ENCODE assay signal across 1 mouse cellular context in the genomic region with DNA sequence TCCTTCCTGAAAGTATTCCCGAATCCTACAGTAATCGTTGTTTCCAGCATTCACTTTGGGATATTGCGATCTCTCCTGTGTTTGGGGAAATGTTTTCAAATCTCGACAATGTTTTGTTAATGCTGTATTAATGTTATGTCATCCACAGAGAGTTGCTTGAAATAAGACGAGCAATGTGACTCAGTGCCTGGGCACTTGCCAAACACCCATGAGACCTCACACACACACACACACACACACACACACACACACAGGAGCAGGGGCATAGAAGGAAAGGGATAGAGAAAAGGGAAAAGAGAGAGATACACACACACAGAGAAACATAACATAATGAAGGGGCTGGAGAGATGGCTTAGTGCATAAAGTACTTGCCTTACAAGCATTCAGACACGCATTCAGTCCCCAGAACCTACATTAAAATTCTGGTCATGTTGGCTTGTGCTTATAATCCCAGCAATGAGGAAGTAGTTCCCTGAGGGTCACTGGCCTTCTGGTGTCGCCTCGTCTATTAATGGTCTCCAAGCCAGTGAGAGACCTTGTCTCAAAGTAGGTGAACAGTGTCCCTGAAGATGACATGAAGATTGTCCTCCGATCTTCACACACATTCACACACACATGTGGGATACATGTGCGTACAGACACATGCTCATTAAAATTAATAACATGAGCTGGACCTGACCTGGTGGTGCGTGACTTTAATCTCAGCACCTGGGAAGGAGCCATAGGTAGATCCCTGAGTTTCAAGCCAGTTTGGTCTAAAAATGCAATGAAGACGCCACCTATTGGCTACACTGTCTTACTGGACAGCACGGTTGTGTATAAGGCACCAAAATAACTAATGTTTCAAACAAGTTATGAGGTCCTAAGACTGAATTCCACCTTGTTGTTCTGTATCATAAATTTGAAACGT.
TF ChIP-seq lines count a peak whose summit lies in the region.

No protein-coding gene starts in this region.

TF ChIP-seq in MEL, 35 proteins besides CTCF, POLR2A, EP300 and RAD21:
- peak; percentile 50 for TF ChIP-seq SMC3 (IDR thresholded peaks at IDR 0.05; ENCODE audit: low read depth, low read length)
- no peak for TF ChIP-seq MYC (IDR thresholded peaks at IDR 0.05; ENCODE audit: low read depth, low read length)
TF ChIP-seq in MEL: peak in this region for 1.
